Mouse (Mus musculus): ENCODE data around the gene Cysrt1. TPM values are rescaled to one million over a fixed set of nuclear protein-coding genes. Genes with fewer than 3 reads are reported as not detected.
A peak's percentile ranks its signal among the peaks of the same experiment; 100 is the strongest.

The Cysrt1 gene
- total RNA-seq (2021): not detected
- long read RNA-seq, experiment 1: 0 reads
- long read RNA-seq, experiment 2: 0 reads

DNA sequence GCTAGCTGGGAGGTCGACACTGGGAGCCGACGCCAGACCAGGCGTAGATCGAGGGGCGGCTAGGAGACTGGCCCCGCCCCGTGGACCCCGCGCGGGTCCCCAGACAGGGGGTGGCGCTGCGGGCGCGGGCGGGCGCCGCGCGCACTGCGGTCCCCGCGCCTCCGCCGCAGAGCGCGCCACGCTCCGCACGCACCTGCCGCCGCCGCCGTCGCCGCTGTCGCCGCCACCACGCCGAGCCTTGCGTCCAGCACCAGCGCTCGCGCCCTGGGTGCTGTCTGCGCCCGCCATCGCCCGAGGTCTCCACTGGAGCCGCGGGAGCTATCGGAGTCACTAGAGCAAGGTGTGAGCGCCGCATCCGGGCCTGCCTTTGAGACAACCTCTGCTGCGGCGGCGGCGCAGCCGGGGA is at the start of gene Cysrt1, which contains the start of gene Rnf208:
TSS of gene Cysrt1 (minus strand) at position 352 of the 406 bp plus-strand sequence.
TSS of gene Rnf208 (plus strand) at position 155 of the 406 bp plus-strand sequence.
- no peak for DNase-seq (ENCODE audit: low spot score in 2 of 2)

DNA sequence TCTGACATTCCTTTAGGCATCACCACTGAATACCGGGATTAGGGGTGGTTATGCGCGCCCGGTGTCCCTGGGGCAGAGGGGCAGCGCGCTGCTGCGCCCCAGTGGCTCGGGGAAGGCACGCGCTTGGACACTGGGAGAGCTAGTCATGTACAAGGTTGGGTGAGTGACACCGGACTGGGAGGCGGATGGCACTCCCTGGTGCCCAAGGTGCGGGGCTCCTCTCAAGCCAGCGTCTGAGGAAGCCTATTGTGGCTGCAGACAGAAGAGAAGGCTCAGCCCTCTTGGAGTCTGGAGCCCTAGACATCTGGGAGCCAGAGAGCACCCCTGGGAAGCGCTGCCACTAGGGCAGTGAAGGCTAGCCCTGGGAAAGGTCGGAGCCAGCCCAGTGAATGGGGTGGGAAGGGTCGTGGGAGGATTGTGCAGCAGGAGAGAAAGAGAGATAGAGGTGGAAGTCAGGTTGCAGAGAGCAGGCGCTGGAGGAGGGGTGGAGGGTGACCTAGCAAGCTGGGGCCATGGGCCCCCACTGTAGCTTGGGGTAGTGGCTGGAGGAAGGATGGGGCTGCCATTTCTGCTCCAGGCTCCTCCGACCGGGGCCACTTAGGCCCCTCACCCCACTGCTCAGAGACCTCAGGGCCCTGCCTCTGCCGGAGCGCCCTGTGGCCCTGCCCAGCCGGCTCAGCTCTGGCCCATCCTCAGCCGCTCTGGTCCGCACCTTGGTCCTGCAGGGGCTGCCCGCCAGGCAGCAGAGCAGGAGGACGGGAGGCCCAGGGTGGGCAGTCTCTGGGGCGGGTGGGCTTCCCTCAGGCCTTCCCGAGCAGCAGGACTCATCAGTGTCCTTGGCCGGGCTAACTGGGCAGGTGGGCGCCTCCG is 49.2 kb upstream of the Cysrt1 start:
- DNase-seq (ENCODE audit: low spot score in 2 of 2): no peak

DNA sequence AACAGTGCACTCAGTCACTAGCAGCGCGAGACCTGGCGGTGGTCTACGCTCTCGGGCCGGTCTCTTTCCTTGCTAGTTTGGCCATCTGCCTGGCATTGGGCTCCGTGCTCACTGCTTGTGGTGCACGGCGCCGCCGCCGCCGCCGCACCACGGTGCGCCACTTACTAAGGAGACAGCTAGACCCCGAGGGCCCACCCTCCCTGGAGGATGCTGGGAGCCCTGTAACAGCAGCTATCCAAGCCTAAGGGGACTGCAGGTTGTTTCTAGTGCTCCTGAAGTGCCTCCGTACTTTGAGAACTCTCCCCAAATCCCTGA is 48.5 kb upstream of the Cysrt1 start:
- DNase-seq (ENCODE audit: low spot score in 2 of 2): no peak

DNA sequence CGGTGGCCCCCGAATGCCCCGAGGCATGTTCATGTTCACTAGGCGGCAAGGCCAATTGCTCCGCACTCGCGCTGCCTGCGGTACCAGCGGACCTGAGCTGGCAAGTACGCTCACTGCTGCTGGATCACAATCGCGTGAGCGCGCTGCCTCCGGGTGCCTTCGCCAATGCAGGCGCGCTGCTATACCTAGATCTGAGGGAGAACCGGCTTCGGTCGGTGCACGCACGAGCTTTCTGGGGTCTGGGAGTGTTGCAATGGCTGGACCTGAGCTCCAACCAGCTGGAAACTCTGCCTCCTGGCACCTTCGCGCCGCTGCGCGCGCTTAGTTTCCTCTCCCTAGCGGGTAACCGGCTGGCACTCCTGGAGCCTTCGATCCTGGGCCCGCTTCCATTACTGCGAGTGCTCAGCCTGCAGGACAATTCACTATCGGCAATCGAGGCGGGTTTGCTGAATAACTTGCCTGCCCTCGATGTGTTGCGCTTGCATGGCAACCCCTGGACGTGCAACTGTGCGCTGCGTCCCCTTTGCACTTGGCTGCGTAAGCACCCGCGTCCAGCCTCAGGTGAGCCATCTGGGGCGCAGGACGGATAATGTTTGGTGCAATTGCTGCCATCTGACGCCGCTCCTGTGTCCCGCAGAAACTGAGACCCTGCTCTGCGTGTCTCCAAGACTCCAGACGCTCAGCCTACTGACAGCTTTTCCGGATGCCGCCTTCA is 48.0 kb upstream of the Cysrt1 start:
- DNase-seq (ENCODE audit: low spot score in 2 of 2): no peak

DNA sequence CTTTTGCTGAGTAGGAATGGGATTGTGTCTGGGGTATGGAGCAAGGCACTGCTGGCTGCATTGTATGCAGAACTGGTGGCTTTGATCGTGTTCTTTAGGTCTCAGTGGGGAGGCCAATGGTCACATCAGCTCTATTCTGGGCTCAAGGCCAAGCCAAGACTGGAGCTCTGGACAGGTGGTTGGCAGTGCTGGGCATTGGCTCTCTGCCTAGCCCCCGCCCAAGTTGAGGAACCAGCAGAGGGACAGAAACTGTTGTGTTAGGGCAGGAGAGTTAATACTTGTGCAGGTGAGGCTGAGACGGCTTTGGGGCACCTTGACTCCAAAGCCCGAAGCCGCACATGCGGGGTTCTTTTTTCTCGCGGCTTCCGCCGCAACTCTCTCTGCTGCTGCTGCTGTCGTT is 47.4 kb upstream of the Cysrt1 start, which contains the start of gene Lrrc26:
TSS of gene Lrrc26 (plus strand) at position 265 of the 400 bp plus-strand sequence.
- DNase-seq (ENCODE audit: low spot score in 2 of 2): no peak

DNA sequence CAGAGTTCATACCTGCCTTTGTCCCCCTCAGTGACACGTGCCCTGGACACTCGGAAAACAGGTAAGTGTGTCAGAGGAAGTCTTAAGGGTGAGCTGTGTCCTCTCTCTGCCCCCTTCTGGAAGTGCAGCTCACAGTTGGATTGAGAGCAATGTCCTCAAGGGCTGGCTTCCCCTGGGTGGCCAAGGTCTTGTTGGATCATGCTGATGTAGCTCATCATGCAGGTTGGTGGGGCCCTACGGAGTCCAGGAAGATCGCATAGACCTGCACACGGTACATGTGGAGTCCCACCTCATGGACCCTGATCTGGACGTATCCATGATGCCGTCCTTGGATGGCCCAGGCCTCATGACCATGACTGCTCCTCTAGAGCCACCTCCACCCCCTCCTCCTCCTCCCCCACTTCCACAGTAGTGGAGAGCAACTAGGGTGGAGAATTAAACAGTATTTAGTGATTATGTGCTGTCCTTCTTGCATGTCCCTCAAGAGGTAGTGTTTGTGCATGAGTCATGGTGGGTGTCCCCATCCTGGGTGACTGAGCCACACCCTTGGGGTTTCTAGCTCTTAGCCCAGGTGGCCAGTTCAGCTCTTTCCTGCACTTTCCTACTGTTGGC is 46.6 kb upstream of the Cysrt1 start:
- DNase-seq (ENCODE audit: low spot score in 2 of 2): no peak

DNA sequence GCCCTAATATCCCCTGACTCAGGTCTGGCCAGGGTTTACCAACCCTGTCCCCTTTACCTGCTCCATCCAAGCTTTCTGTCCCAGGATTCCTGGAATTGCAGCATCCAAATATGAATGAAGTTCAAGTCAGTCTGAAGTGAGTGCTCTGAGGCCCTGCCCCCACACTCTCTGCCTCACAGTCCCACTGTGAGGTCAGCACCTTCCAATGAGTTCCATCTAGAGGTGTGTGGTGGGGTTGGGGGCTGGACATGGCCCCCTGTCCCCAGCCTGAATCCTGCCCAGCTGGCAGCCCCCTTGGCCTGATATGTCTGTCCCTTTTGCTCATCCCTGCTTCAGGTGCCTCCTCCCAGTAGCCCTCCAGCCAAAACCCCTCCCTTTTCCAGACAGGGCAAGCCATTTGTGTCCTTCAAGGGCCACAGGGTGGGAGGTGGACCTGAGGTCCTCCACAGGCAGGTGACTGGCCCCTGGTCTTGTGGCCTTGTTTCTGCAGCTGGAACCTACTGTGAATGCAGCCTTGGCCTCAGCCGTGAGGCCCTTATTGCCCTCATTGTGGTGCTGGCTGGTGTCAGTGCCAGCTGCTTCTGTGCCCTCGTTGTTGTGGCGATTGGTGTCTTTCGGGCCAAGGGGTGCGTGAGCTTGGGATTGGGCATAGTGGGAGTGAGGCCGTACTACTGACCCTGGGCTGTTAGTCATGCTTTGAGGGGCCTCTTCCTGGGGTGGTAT is 45.8 kb upstream of the Cysrt1 start, which contains the start of gene Tmem210:
TSS of gene Tmem210 (plus strand) at position 219 of the 723 bp plus-strand sequence.
- no peak for DNase-seq (ENCODE audit: low spot score in 2 of 2)

DNA sequence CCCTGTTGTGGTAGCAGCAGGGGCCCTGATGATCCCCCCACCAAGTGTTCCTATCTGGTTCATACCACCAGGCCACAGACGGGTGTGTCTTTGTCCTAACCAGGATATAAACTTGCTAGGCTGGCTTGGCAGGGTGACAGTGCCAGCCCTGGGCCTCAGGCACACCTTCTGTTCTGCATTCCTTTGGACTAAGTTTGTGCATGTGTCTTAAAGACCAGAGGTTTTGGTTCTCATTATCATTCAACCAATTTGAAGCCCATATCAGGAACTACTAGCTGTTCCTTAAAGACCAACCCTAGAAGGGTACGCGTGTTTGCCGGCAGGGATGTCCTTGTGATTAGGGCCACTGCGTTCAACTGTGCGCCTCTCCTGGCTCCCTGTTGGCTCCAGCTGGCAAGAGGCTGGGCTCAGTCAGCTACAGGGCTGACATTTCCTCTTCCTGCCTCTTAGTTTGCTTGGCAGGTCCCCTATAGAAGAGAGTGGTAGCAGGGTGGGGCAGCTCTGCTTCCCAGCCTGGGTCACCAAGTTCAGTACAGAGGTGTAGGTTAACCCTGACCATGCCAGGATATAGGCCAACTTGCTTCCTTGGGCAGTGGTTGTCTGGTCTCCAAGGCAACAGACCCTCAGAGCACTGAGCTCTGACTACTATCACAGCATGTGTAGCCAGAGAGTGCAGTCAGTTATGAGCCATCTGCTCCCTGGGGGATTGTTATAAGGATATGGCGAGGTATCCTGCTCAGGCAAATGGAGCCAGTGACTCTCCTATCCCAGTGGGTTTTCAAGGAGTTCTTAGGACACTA is 44.8 kb upstream of the Cysrt1 start:
- DNase-seq (ENCODE audit: low spot score in 2 of 2): no peak

DNA sequence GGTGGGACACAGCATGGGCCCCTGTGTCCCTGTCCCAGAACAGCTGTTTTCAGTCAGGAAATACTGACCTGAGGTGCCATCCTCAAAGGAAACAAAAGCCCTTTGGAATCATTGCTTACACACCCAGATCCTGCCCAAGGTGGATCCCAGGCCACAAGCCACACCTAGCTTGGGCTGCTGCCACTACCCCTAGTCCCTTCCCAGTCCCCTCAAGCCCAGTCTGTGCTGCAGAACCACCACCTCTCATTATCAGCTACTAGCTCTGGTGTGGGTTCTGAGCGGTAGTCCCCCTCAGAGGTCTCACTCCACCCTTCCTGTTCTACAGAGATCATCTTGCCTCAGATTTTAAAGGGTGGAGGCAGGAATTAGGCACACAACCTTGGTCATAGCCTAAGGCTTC is 44.1 kb upstream of the Cysrt1 start:
- no peak for DNase-seq (ENCODE audit: low spot score in 2 of 2)

DNA sequence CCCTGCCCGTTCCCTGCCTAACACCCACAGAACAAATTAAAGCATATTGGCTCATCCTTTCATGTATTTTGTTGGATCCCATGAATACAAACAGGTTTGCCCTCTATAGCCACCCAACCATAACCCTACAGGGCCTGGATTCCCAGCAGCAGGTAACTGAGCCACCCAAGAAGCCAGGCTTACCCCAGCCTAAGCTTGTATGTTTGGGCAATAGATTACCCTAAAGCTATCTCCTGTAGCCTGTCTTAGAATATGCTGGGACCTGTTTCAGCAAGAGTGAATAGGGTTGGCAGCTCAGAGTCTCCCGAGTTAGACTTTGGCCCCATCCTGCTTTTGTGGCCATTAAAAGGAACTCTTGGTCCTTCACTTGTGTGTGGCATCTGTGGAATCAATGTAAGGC is 43.3 kb upstream of the Cysrt1 start:
- DNase-seq (ENCODE audit: low spot score in 2 of 2): no peak

DNA sequence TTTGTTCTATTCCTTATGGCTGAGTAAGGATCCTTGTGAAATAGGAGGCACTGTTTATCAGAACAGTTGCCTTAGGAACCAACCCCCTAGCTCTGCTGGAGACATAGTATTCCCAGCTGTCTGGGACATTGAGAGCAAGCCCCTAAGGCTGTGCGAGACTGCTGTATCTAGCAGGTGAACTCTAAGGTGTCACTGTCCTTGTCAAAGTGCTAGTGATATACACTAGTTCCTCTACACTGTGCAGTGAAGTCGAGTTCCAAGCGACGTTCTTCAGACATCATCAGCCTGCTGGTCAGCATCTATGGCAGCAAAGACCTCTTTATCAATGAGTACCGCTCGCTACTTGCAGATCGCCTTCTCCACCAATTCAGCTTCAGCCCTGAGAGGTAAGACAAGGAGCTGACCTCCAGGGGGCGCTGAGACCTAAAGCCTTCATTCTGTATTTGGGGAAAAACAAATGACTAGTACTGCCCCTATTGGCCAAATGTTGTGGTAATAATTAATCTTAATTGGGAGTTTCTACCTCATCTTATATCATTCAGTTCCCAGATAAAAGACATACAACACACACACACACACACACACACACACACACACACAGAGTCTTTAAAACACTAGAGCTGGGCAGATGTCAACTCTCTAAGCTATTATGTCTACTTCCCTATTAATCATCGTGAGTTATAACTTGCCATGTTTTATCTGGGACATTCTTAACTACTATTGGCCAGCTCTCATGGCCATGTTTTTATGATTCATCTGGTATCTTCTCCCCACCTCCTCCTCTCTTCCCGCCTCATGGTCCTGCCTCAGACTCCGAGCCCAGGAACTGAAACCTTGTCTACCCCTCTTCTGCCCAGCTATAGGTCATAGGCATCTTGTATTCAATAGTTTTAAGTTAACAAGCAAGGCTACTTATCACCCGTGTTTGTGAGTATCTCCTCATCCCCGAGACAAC is 37.0 kb upstream of the Cysrt1 start:
- DNase-seq (ENCODE audit: low spot score in 2 of 2): peak; percentile 72 to 76

DNA sequence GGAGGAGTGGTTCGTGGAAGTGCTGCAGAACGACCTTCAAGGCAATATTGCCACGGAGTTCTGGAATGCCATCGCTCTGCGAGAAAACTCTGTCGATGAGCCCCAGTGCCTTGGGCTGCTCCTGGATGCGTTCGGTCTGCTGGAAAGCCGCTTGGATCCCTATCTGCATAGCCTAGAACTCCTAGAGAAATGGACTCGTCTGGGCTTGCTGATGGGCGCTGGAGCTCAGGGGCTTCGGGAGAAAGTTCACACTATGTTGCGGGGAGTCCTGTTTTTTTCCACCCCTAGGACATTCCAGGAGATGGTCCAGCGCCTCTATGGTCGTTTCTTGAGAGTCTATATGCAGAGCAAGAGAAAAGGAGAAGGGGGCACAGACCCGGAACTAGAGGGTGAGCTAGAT is 30.8 kb upstream of the Cysrt1 start:
- DNase-seq (ENCODE audit: low spot score in 2 of 2): no peak

DNA sequence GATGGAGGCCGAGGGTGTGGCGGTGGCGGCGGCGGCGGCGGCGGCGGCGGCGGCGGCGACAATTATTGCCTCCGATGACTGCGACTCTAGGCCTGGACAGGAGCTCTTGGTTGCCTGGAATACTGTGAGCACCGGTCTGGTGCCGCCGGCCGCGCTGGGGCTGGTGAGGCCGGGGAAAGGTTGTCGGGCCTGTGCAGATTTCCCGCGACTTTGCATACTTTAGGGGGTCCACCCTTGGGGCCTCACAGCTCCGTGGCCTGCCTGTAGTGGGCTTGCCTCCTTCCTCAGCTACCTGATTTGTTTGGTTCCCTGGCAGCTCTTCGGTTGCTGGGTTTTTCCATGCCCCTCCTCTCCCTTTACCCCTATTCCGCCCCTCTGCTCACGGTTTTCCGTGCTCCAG is 30.3 kb upstream of the Cysrt1 start:
- DNase-seq (ENCODE audit: low spot score in 2 of 2): no peak

DNA sequence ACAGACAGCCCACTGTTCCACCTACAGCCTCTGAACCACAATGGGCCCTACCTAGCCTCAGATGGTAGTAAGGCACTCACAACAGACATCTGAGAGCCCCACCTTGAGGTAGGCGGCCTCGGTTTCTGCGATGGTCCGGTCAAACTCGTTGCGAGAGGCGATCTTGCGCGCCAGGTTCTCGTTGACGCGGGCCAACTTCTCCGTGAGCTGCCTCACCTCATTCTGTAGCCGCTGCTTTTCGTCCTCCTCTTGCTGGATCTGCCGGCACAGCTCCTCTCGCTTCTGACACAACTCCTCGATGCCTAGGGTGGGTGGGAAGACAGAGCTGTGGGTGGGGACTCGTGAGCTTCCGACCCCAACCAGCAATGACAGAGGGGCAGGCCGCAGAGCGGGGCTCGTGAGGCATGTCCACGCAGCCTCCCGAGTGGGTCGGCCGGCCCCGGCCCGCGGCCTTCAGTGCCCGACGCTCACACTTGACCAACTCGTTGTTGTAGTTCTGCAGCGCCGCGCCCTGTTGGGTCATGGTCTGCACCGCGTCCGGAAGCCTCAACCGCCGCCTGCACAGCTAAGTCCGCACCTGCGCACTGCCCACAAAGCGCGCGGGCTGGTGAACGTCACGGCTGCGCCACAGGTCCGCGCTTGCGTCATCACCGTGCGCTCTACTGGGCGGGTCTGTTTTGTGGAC is 29.7 kb upstream of the Cysrt1 start, which contains the start of the genes Ssna1 and Anapc2:
TSS of gene Ssna1 (minus strand) at position 612 of the 685 bp plus-strand sequence.
TSS of gene Anapc2 (plus strand) at position 652 of the 685 bp plus-strand sequence.
- peak; percentile 99 for DNase-seq (ENCODE audit: low spot score in 2 of 2)

DNA sequence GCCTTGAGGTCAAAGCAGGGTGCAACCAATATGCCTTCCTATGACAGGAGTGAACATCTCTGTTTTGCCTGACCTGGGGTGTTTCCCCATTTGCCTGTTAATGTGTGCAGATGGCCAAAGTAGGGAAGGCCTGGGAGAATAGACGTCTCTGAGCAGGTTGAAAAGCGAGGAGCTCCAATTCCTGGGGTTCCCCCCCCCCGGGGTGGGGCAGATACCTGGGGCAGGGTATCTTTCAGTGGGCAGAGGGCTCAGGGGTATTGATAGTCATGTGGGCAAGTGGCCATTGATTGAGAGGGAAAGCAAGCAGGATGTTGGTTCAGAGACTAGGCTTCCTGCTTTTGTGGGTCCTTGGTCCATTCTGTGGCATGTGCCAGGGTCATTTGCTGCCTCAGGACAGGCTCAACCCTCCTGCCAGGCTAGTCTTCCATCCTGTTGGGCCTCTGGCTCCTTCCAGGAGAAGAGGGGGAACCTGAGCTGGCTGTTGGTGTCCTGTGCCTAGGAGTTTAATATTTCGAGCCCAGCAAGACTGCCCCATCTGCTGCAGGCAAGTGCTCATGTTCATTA is 25.6 kb upstream of the Cysrt1 start:
- no peak for DNase-seq (ENCODE audit: low spot score in 2 of 2)

DNA sequence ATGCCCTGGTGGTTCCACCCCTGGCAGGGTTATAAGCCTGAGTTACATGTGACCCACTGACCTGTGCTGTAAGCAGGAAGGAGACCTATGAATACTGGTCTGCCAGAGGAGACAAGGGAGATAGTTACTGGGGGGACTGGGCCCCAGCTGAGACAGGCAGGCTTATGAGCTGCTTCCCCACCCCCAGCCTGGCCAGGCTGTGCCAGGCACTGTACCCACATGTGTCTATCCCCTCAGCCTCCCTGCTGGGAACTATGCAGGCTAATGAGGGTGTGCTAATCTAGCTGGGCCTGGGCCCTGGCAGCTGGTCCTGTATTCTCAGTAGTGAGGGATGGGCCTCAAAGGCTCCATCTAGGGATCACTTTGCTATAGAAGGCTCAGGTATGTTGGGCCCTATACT is 25.0 kb upstream of the Cysrt1 start:
- no peak for DNase-seq (ENCODE audit: low spot score in 2 of 2)

DNA sequence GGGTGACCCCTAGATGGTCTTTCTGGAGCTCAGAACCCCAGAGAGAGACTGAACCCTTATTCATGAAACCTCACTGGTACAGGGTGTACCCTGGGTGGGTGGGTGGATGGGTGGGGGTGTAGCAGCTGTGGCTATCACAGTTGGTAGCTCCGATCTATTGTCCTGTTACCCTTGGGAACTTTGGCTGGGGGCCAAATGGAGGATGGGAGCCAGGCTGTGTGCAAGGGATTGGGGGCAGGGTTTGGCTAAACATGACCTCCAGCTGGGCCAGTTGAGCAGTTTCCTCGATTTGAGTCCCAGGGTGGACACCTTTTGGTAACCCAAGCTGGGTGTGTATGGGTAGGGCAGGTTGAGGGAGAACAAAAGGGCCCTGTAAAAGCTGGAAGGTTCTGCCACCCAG is 24.5 kb upstream of the Cysrt1 start:
- DNase-seq (ENCODE audit: low spot score in 2 of 2): no peak

Data from adrenal gland, adult 18-20 months (tissue).